Mouse (Mus musculus) stomach, postnatal 0 days (tissue): ENCODE data around the gene Vmn2r43. TPM values are rescaled to one million over a fixed set of nuclear protein-coding genes. Genes with fewer than 3 reads are reported as not detected.
"Not testable (repeated sequence)": the region's sequence is repeated elsewhere in the genome, so short reads cannot be mapped to it uniquely, and the experiment has no call there.

Source experiments
- ATAC-seq: fragments of 200-750 bp; cut with Nextera tagmentation; 2 replicates; pipeline ENCODE4 v1.8.0; 2017; ENCODE audit not compliant: low FRiP score, low TSS enrichment
- DNase-seq: peaks from one replicate; pipeline ENCODE4 v3.0.0-alpha.2; 2016; ENCODE audit warnings: low spot score
- H3K27ac ChIP-seq: fragments of 300-500 bp; sonication (generic); replicated peaks from 2 replicates; pipeline ENCODE4 v1.5.1; 2014; ENCODE audit warnings: mild to moderate bottlenecking, control low read depth
- H3K27me3 ChIP-seq: fragments of 300-500 bp; sonication (generic); 2 replicates; pipeline ENCODE4 v1.6.1; 2014; ENCODE audit warnings: low read length; ENCODE audit not compliant: control insufficient read depth, insufficient read depth
- H3K36me3 ChIP-seq: fragments of 300-500 bp; sonication (generic); 2 replicates; pipeline ENCODE4 v1.6.1; 2014; ENCODE audit warnings: low read length, mixed read lengths; ENCODE audit not compliant: control insufficient read depth, insufficient read depth
- H3K4me1 ChIP-seq: fragments of 300-500 bp; sonication (generic); replicated peaks from 2 replicates; pipeline ENCODE4 v1.6.1; 2014; ENCODE audit warnings: antibody characterized with exemption; ENCODE audit not compliant: control insufficient read depth, insufficient read depth
- H3K4me2 ChIP-seq: fragments of 300-500 bp; sonication (generic); replicated peaks from 2 replicates; pipeline ENCODE4 v1.6.1; 2014; ENCODE audit warnings: low read depth, mild to moderate bottlenecking, control low read depth, moderate library complexity
- H3K4me3 ChIP-seq: fragments of 300-500 bp; sonication (generic); 2 replicates; pipeline ENCODE4 v1.5.1; 2014; ENCODE audit warnings: low read depth, low read length, control low read depth
- H3K9ac ChIP-seq: fragments of 300-500 bp; sonication (generic); 2 replicates; pipeline ENCODE4 v1.6.1; 2014; ENCODE audit warnings: mild to moderate bottlenecking, low read length, control low read depth, mixed read lengths
- H3K9me3 ChIP-seq: fragments of 300-500 bp; sonication (generic); 2 replicates; pipeline ENCODE4 v1.6.1; 2016; ENCODE audit warnings: low read length; ENCODE audit not compliant: control insufficient read depth
- WGBS: fragments of 180-500 bp; shearing (Covaris S2); extraction: QIAGEN DNeasy Blood & Tissue Kit; methylation state at CpG from one replicate; pipeline ENCODE4 v1.1.7; 2014; 5-methylcytosine and 5-hydroxymethylcytosine counted together
- polyA plus RNA-seq: library from polyadenylated mRNA; unstranded; fragments of >200 nt; fragmentation: Nextera tagmentation; extraction: Ambion mirVana; gene quantifications from 2 replicates; pipeline ENCODE4 v1.2.1, GENCODE M21; 2015

The Vmn2r43 gene
- not detected in 2 replicates for polyA plus RNA-seq

DNA sequence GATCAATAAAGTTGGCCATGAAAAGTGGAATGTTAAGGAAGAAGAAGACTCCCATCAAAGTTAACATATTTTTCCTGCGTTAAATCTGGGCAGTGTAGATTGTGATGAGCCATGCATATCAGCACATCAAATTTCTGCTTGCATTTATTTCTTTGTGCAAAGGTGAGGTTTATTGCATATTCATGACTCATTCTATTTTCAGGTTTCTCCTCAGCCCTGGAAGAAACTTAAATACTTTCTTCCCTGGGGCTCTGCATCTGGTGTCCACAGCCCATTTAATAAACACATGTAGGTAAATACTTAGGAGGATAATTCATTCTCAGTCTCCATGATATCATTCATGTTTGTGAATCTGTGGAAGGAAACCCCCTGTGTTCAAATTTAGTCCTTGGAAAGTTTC is at the start of gene Vmn2r43:
Gene Vmn2r43, minus strand, starts transcription at position 101 of the 400 bp plus-strand sequence.
- not testable (repeated sequence) for H3K36me3 ChIP-seq, H3K27ac ChIP-seq
- WGBS, result no CpG with 5 or more reads among the region's 1 CpGs

GRCm38 (mm10) chr7:8200220-8200619 is 60.2 kb downstream of the Vmn2r43 start, which contains the start of gene Vmn2r42:
TSS of gene Vmn2r42 (minus strand) at chr7:8200320.
- H3K36me3 ChIP-seq, DNase-seq, H3K27ac ChIP-seq, H3K4me3 ChIP-seq, H3K9me3 ChIP-seq, H3K9ac ChIP-seq, H3K4me1 ChIP-seq, H3K4me2 ChIP-seq, ATAC-seq, H3K27me3 ChIP-seq: not testable (repeated sequence)
- WGBS, result no CpG with 5 or more reads among the region's 2 CpGs

More for the DNA sequence above, at the start of gene Vmn2r43:
- ATAC-seq, H3K4me1 ChIP-seq, H3K27me3 ChIP-seq, H3K4me2 ChIP-seq, H3K4me3 ChIP-seq, H3K9ac ChIP-seq, H3K9me3 ChIP-seq, DNase-seq: not testable (repeated sequence)

Other genes with a start within 250 kb of the Vmn2r43 start
- gene Vmn2r41, start 98.9 kb downstream of the Vmn2r43 start, polyA plus RNA-seq, result not detected in 2 replicates
- gene Vmn2r42, start 60.3 kb downstream of the Vmn2r43 start, polyA plus RNA-seq, result not detected in 2 replicates
- gene Vmn2r44, start 122.7 kb upstream of the Vmn2r43 start, polyA plus RNA-seq, result not detected in 2 replicates
- gene Vmn2r45, start 228.5 kb upstream of the Vmn2r43 start, polyA plus RNA-seq, result not detected in 2 replicates